In genomic region chr5:50126177-50126576, GRCm38 (mm10) we compare ENCODE assay signal across 22 mouse cellular contexts.
DNase-seq lines count a peak whose midpoint lies in the region; ATAC-seq and TF ChIP-seq lines count a peak whose summit lies in the region.
"Had no signal": no experiment of that assay in that cellular context is flagged by ENCODE, and none has a peak within 500 bp of the region (broad histone marks: within the 10 kb centered on the region; RNA-seq: fewer than 3 reads in every experiment).

No protein-coding gene starts in this region.

- no peaks in the 10 kb centered on the region for H3K36me3 ChIP-seq in heart, embryonic 10.5 days
- H3K36me3 ChIP-seq in liver, embryonic 12.5 days: no peaks in the 10 kb centered on the region
- no peaks in the 10 kb centered on the region for H3K36me3 ChIP-seq in stomach, embryonic 15.5 days
- H3K36me3 ChIP-seq: embryonic facial prominence, embryonic 15.5 days; forebrain, embryonic 15.5 days; limb, embryonic 13.5 days; midbrain, embryonic 10.5 days had no signal

- H3K27ac ChIP-seq in heart, embryonic 10.5 days: no peak overlapping the region
- peak overlapping the region; percentile 88 for H3K27ac ChIP-seq in liver, embryonic 12.5 days
- H3K27ac ChIP-seq in stomach, embryonic 15.5 days: no peak overlapping the region
- H3K27ac ChIP-seq in cerebellum, adult 2 months (ENCODE audit: insufficient read depth, low read length): no peak overlapping the region
- H3K27ac ChIP-seq: embryonic facial prominence, embryonic 15.5 days; forebrain, embryonic 15.5 days; hindbrain, embryonic 14.5 days; left cerebral cortex, adult 2 months; limb, embryonic 13.5 days; midbrain, embryonic 10.5 days had no signal

- peak; percentile 92 for ATAC-seq in liver, embryonic 12.5 days
- peak; percentile 93 for ATAC-seq in stomach, embryonic 15.5 days (ENCODE audit: insufficient read depth, low FRiP score, low read depth)
- ATAC-seq: forebrain, embryonic 15.5 days had no signal

- H3K9ac ChIP-seq in liver, embryonic 12.5 days: peak overlapping the region; percentile 55
- no peak overlapping the region for H3K9ac ChIP-seq in stomach, embryonic 15.5 days
- H3K9ac ChIP-seq: embryonic facial prominence, embryonic 15.5 days; forebrain, embryonic 15.5 days; hindbrain, embryonic 14.5 days; limb, embryonic 13.5 days had no signal

- H3K4me1 ChIP-seq in heart, embryonic 10.5 days: no peaks in the 10 kb centered on the region
- peaks cover 78% of the 10 kb centered on the region for H3K4me1 ChIP-seq in liver, embryonic 12.5 days
- no peaks in the 10 kb centered on the region for H3K4me1 ChIP-seq in stomach, embryonic 15.5 days
- no peaks in the 10 kb centered on the region for H3K4me1 ChIP-seq in cerebellum, adult 2 months (ENCODE audit: control insufficient read depth, insufficient read depth, low read length)
- H3K4me1 ChIP-seq: embryonic facial prominence, embryonic 15.5 days; forebrain, embryonic 15.5 days had no signal

- H3K4me2 ChIP-seq in liver, embryonic 12.5 days: peak overlapping the region; percentile 50
- no peak overlapping the region for H3K4me2 ChIP-seq in stomach, embryonic 15.5 days
- H3K4me2 ChIP-seq: embryonic facial prominence, embryonic 15.5 days; forebrain, embryonic 15.5 days; hindbrain, embryonic 14.5 days; limb, embryonic 13.5 days had no signal

- no peak overlapping the region for H3K4me3 ChIP-seq in heart, embryonic 10.5 days
- no peak overlapping the region for H3K4me3 ChIP-seq in liver, embryonic 12.5 days
- no peak overlapping the region for H3K4me3 ChIP-seq in stomach, embryonic 15.5 days (replicated peaks)
- H3K4me3 ChIP-seq in cerebellum, adult 2 months (replicated peaks; ENCODE audit: insufficient read depth, low read depth, low read length): no peak overlapping the region
- H3K4me3 ChIP-seq: embryonic facial prominence, embryonic 15.5 days; forebrain, embryonic 15.5 days; left cerebral cortex, adult 2 months; limb, embryonic 13.5 days; midbrain, embryonic 10.5 days had no signal

- no peaks in the 10 kb centered on the region for H3K9me3 ChIP-seq in heart, embryonic 10.5 days
- no peaks in the 10 kb centered on the region for H3K9me3 ChIP-seq in liver, embryonic 12.5 days (replicated peaks)
- no peaks in the 10 kb centered on the region for H3K9me3 ChIP-seq in stomach, embryonic 15.5 days
- H3K9me3 ChIP-seq: embryonic facial prominence, embryonic 15.5 days; forebrain, embryonic 15.5 days; limb, embryonic 13.5 days; midbrain, embryonic 10.5 days had no signal

- TF ChIP-seq CTCF in cerebellum, adult 2 months (IDR thresholded peaks at IDR 0.05; ENCODE audit: borderline replicate concordance, insufficient read depth, low read depth, low read length): no peak

- peak; percentile 82 for DNase-seq in heart, embryonic 10.5 days (ENCODE audit: low spot score)
- DNase-seq in heart, postnatal 4 days: no peak
- DNase-seq in spleen, postnatal 36 days (ENCODE audit: low spot score in 2 of 2): peak; percentile 1 to 10
- no peak for DNase-seq in spleen, postnatal 14 days (ENCODE audit: low spot score in 2 of 2)
- no peak for DNase-seq in testis, postnatal 14 days (ENCODE audit: low spot score)
- DNase-seq in cerebellum, adult 2 months: no peak
- DNase-seq: adrenal gland, adult 2 months; cerebellum, adult 8-10 months; heart, adult 11 months; kidney, adult 11 months; kidney, postnatal 14 days; lung, postnatal 14 days; right cerebral cortex, postnatal 25 days; thymus, adult 2 months had no signal

- no peaks in the 10 kb centered on the region for H3K27me3 ChIP-seq in heart, embryonic 10.5 days (ENCODE audit: insufficient read depth, poor library complexity, severe bottlenecking)
- no peaks in the 10 kb centered on the region for H3K27me3 ChIP-seq in liver, embryonic 12.5 days (replicated peaks)
- no peaks in the 10 kb centered on the region for H3K27me3 ChIP-seq in stomach, embryonic 15.5 days (replicated peaks)
- H3K27me3 ChIP-seq in cerebellum, adult 2 months (ENCODE audit: control insufficient read depth, insufficient read depth, low read length): no peaks in the 10 kb centered on the region
- H3K27me3 ChIP-seq: embryonic facial prominence, embryonic 15.5 days; forebrain, embryonic 15.5 days; limb, embryonic 13.5 days had no signal

- no peak for TF ChIP-seq POLR2A in cerebellum, adult 2 months (IDR thresholded peaks at IDR 0.05; ENCODE audit: borderline replicate concordance, insufficient read depth, low read length)

Comparison
In these comparisons a context has a peak if more than half of its experiments do, and no peak if none do; other contexts are left out.
1. DNase-seq: peak in heart, embryonic 10.5 days (single experiment) and spleen, postnatal 36 days (2 of 2); none in heart, postnatal 4 days (single experiment), spleen, postnatal 14 days (0 of 2), testis, postnatal 14 days (single experiment) and cerebellum, adult 2 months (0 of 2).